Mouse (Mus musculus): ENCODE results near the gene Zfp605.

GRCm38 (mm10) chr5:110169374-110169773 is 59.5 kb downstream of the Zfp605 start:
- no peak for TF ChIP-seq CTCF (IDR thresholded peaks at IDR 0.05)
- TF ChIP-seq POLR2A (IDR thresholded peaks at IDR 0.05; ENCODE audit: insufficient read depth, low read depth, low read length) = no peak

Measured in heart, adult 2 months (tissue).